ENCODE assay signal across 9 mouse cellular contexts in the genomic region with DNA sequence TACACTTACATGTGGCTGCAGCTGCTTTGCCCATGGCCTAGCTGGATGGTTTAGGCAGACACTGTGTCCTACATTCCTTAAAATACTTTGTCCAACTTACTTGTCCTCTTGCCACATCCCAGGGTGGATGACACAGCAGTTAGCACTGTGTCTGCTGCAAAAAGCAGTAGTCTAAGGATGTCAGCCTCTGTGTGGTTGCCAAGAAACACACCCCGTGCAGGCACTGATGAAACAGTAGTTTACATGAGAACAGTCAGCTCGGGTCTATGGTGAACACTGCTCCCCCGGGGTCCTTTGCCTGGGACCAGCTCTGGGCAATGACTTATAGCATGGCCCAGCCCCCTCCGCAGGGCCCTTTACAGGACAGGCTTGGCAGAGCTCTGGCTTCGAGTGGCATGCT. TPM values are rescaled to one million over a fixed set of nuclear protein-coding genes. Genes with fewer than 3 reads are reported as not detected.
DNase-seq lines count a peak whose midpoint lies in the region; ATAC-seq lines count a peak whose summit lies in the region.
"Had no signal": no experiment of that assay in that cellular context is flagged by ENCODE, and none has a peak within 500 bp of the region (broad histone marks: within the 10 kb centered on the region; RNA-seq: fewer than 3 reads in every experiment).

No protein-coding gene starts in this region.

- H3K9me3 ChIP-seq in liver, embryonic 16.5 days (replicated peaks; ENCODE audit: control insufficient read depth, low read length): no peaks in the 10 kb centered on the region
- no peaks in the 10 kb centered on the region for H3K9me3 ChIP-seq in liver, embryonic 12.5 days (replicated peaks)
- H3K9me3 ChIP-seq in forebrain, embryonic 11.5 days (ENCODE audit: control insufficient read depth, low read length): no peaks in the 10 kb centered on the region
- H3K9me3 ChIP-seq: limb, embryonic 13.5 days had no signal

- no peak overlapping the region for H3K9ac ChIP-seq in liver, embryonic 16.5 days (ENCODE audit: low read depth, low read length)
- H3K9ac ChIP-seq in liver, embryonic 12.5 days: no peak overlapping the region
- no peak overlapping the region for H3K9ac ChIP-seq in forebrain, embryonic 11.5 days (ENCODE audit: low read length)
- H3K9ac ChIP-seq: limb, embryonic 13.5 days had no signal

- no peaks in the 10 kb centered on the region for H3K4me1 ChIP-seq in liver, embryonic 16.5 days (ENCODE audit: control insufficient read depth, low read depth, low read length)
- H3K4me1 ChIP-seq in liver, embryonic 12.5 days: peaks cover 17% of the 10 kb centered on the region
- H3K4me1 ChIP-seq in forebrain, embryonic 11.5 days (replicated peaks; ENCODE audit: control insufficient read depth, insufficient read depth, low read length): no peaks in the 10 kb centered on the region

- WGBS in liver, embryonic 16.5 days (ENCODE audit: insufficient replicate concordance): 48% methylated on average over 5 of the region's 5 CpGs
- 56% methylated on average over 5 of the region's 5 CpGs for WGBS in liver, embryonic 12.5 days (ENCODE audit: insufficient replicate concordance)
- WGBS in forebrain, embryonic 11.5 days: 69% methylated on average over 5 of the region's 5 CpGs

- peak; percentile 37 for DNase-seq in gastrocnemius, postnatal 14 days
- DNase-seq in gastrocnemius, postnatal 10 days: no peak
- peak; percentile 84 for DNase-seq in adipocyte (ENCODE audit: low spot score)
- peak; percentile 56 for DNase-seq in lung, postnatal 36 days
- DNase-seq in layer of hippocampus, adult 18-20 months (ENCODE audit: low spot score in 2 of 2): no peak
- DNase-seq in forebrain, embryonic 11.5 days (ENCODE audit: low spot score): no peak

- peak; percentile 27; the same call in 1 of the 2 replicates for ATAC-seq in liver, embryonic 16.5 days (ENCODE audit: low read depth)
- no peak for ATAC-seq in liver, embryonic 12.5 days
- no peak for ATAC-seq in forebrain, embryonic 11.5 days (replicated peaks; ENCODE audit: low FRiP score)

- no peak overlapping the region for H3K27ac ChIP-seq in liver, embryonic 16.5 days (ENCODE audit: low read length)
- H3K27ac ChIP-seq in liver, embryonic 12.5 days: no peak overlapping the region
- H3K27ac ChIP-seq in forebrain, embryonic 11.5 days (ENCODE audit: low read depth, low read length): no peak overlapping the region
- H3K27ac ChIP-seq: limb, embryonic 13.5 days had no signal

- H3K4me3 ChIP-seq in liver, embryonic 16.5 days (ENCODE audit: low read depth, low read length): no peak overlapping the region
- no peak overlapping the region for H3K4me3 ChIP-seq in liver, embryonic 12.5 days
- no peak overlapping the region for H3K4me3 ChIP-seq in forebrain, embryonic 11.5 days (ENCODE audit: low read depth, low read length)
- H3K4me3 ChIP-seq: limb, embryonic 13.5 days had no signal

- no peaks in the 10 kb centered on the region for H3K36me3 ChIP-seq in liver, embryonic 16.5 days (ENCODE audit: control insufficient read depth, insufficient read depth)
- no peaks in the 10 kb centered on the region for H3K36me3 ChIP-seq in liver, embryonic 12.5 days
- H3K36me3 ChIP-seq in forebrain, embryonic 11.5 days (ENCODE audit: control insufficient read depth, insufficient read depth, low read length): no peaks in the 10 kb centered on the region
- H3K36me3 ChIP-seq: limb, embryonic 13.5 days had no signal

- no peak overlapping the region for H3K4me2 ChIP-seq in liver, embryonic 16.5 days (ENCODE audit: low read depth, low read length)
- H3K4me2 ChIP-seq in liver, embryonic 12.5 days: no peak overlapping the region
- no peak overlapping the region for H3K4me2 ChIP-seq in forebrain, embryonic 11.5 days (ENCODE audit: low read depth, low read length, severe bottlenecking)
- H3K4me2 ChIP-seq: limb, embryonic 13.5 days had no signal

- intact Hi-C loops in gastrocnemius, postnatal 14 days (cut with DNase I; ENCODE audit: low total_unique reads): no loop called here

- H3K27me3 ChIP-seq in liver, embryonic 16.5 days (ENCODE audit: control insufficient read depth, insufficient read depth, low read depth, low read length): no peaks in the 10 kb centered on the region
- H3K27me3 ChIP-seq in liver, embryonic 12.5 days (replicated peaks): peaks cover 5% of the 10 kb centered on the region; the same call in 1 of the 2 replicates
- no peaks in the 10 kb centered on the region for H3K27me3 ChIP-seq in forebrain, embryonic 11.5 days (ENCODE audit: control insufficient read depth, insufficient read depth, low read length)
- H3K27me3 ChIP-seq: limb, embryonic 13.5 days had no signal

RNA-seq across cellular contexts. Expression of gene Tgm2, which starts 52.9 kb away (rescaled TPM):
- 10 to 100 TPM; 48.4 to 50.2 TPM for total RNA-seq in gastrocnemius, postnatal 14 days (2021)
- total RNA-seq in gastrocnemius, postnatal 10 days (2021): 10 to 100 TPM; 55.0 to 69.1 TPM
- polyA plus RNA-seq in liver, embryonic 16.5 days (2015; fragmentation: Nextera tagmentation; extraction: Ambion mirVana): 66.2 and 74.3 TPM in 2 replicates
- 69.4 and 69.9 TPM in 2 replicates for polyA plus RNA-seq in liver, embryonic 12.5 days (2016; fragmentation: Nextera tagmentation; extraction: Ambion mirVana)
- total RNA-seq in layer of hippocampus, adult 18-20 months (2021): 10 to 100 TPM; 11.0 to 11.1 TPM
- 4.2 and 4.7 TPM in 2 replicates for polyA plus RNA-seq in forebrain, embryonic 11.5 days (2014; fragmentation: Nextera tagmentation; extraction: Ambion mirVana)

Comparison
In these comparisons a context has a peak if more than half of its experiments do, and no peak if none do; other contexts are left out.
1. DNase-seq: peak in gastrocnemius, postnatal 14 days (single experiment), adipocyte (single experiment) and lung, postnatal 36 days (single experiment); none in gastrocnemius, postnatal 10 days (single experiment), layer of hippocampus, adult 18-20 months (0 of 2) and forebrain, embryonic 11.5 days (single experiment).
2. RNA of gene Tgm2, which starts 52.9 kb away (total RNA-seq): 55.0 to 69.1 TPM in gastrocnemius, postnatal 10 days and 48.4 to 50.2 TPM in gastrocnemius, postnatal 14 days; 11.0 to 11.1 TPM in layer of hippocampus, adult 18-20 months; every median in the first group is over 4 times any median in the second.